Mouse (Mus musculus) liver, postnatal 0 days (tissue): Measurements from ENCODE around the gene Nova1.

Experiments used
- CTCF ChIP-seq: sonication (generic); IDR thresholded peaks from 2 replicates; pipeline ENCODE4 v1.5.1; 2016; ENCODE audit warnings: antibody characterized with exemption, low read depth
- EP300 ChIP-seq: IDR thresholded peaks from 2 replicates; pipeline ENCODE4 v1.6.1; 2016; ENCODE audit warnings: antibody characterized with exemption, low read depth, mild to moderate bottlenecking

- TF ChIP-seq EP300 (no peak), CTCF (no peak)
Observed at GRCm38 (mm10) chr12:46646139-46646611, 172.6 kb downstream of the Nova1 start.
